In the genomic region with DNA sequence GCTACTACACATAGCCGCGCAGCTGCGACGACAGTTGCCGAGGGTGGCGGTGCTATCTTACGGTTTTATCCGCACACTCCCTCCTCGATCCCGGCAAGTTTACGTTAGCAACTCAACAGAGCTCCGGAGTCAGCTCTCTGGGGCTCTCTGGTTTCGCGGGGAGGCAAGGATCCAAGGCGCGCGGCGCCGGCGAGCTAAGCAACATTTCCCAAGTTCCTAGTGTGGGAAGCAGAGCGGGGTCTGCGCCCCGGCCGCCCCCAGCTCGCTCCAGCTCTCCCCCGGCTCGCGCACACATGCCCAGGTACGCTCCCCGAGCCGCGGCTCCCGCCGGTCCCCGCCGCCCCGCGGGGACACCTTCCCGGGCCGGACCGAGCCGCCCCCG, we compare ENCODE assay signal across 8 mouse cellular contexts. TPM values are rescaled to one million over a fixed set of nuclear protein-coding genes. Genes with fewer than 3 reads are reported as not detected.
A peak's percentile ranks its signal among the peaks of the same experiment; 100 is the strongest.
DNase-seq lines count a peak whose midpoint lies in the region; ATAC-seq lines count a peak whose summit lies in the region.

No protein-coding gene starts in this region.

- peak; percentile 78 for DNase-seq in adrenal gland, postnatal 14 days
- DNase-seq in adrenal gland, postnatal 25 days: no peak
- DNase-seq in thymus, adult 18-20 months: peak; percentile 34 to 36
- DNase-seq in thymus, postnatal 36 days: no peak
- DNase-seq in gastrocnemius, postnatal 14 days: peak; percentile 78

- peak overlapping the region; percentile 98 for H3K27ac ChIP-seq in kidney, embryonic 16.5 days (ENCODE audit: low read length)
- peak overlapping the region; percentile 100 for H3K27ac ChIP-seq in stomach, embryonic 14.5 days (ENCODE audit: low read length)

- peak; percentile 62; the same call in 1 of the 2 replicates for ATAC-seq in kidney, embryonic 16.5 days (ENCODE audit: low FRiP score, low TSS enrichment)
- peak; percentile 13 for ATAC-seq in megakaryocyte progenitor cell, adult 5-6 weeks (replicated peaks; ENCODE audit: poor library complexity)
- peak; percentile 62; the same call in 1 of the 2 replicates for ATAC-seq in stomach, embryonic 14.5 days (ENCODE audit: insufficient number of reproducible peaks, insufficient read depth, low FRiP score, low read depth)

- H3K9ac ChIP-seq in kidney, embryonic 16.5 days (replicated peaks; ENCODE audit: low read length): peak overlapping the region; percentile 90
- H3K9ac ChIP-seq in stomach, embryonic 14.5 days (replicated peaks; ENCODE audit: low read depth, low read length): peak overlapping the region; percentile 83

- no peaks in the 10 kb centered on the region for H3K27me3 ChIP-seq in kidney, embryonic 16.5 days (ENCODE audit: insufficient read depth, low read length)
- no peaks in the 10 kb centered on the region for H3K27me3 ChIP-seq in stomach, embryonic 14.5 days (ENCODE audit: control insufficient read depth, insufficient read depth, low read length)

- peak overlapping the region; percentile 72 for H3K4me2 ChIP-seq in kidney, embryonic 16.5 days (replicated peaks; ENCODE audit: low read depth, low read length)
- H3K4me2 ChIP-seq in stomach, embryonic 14.5 days (replicated peaks; ENCODE audit: low read depth, low read length): peak overlapping the region; percentile 74

- peak overlapping the region; percentile 96 for H3K4me3 ChIP-seq in kidney, embryonic 16.5 days (ENCODE audit: low read length)
- peak overlapping the region; percentile 60 for H3K4me3 ChIP-seq in stomach, embryonic 14.5 days (ENCODE audit: low read depth, low read length)

- under 1% methylated on average over 42 of the region's 43 CpGs for WGBS in kidney, embryonic 16.5 days
- under 1% methylated on average over 43 of the region's 43 CpGs for WGBS in stomach, embryonic 14.5 days

- no peaks in the 10 kb centered on the region for H3K9me3 ChIP-seq in kidney, embryonic 16.5 days (ENCODE audit: low read length)
- no peaks in the 10 kb centered on the region for H3K9me3 ChIP-seq in stomach, embryonic 14.5 days (ENCODE audit: control insufficient read depth, low read depth, low read length)

- peaks cover 43% of the 10 kb centered on the region for H3K4me1 ChIP-seq in kidney, embryonic 16.5 days (ENCODE audit: insufficient read depth, low read length)
- H3K4me1 ChIP-seq in stomach, embryonic 14.5 days (ENCODE audit: control insufficient read depth, insufficient read depth, low read length): peaks cover 27% of the 10 kb centered on the region

- H3K36me3 ChIP-seq in kidney, embryonic 16.5 days (ENCODE audit: insufficient read depth, low read length): peaks cover under 1% of the 10 kb centered on the region; the same call in 1 of the 2 replicates
- H3K36me3 ChIP-seq in stomach, embryonic 14.5 days (ENCODE audit: control insufficient read depth, insufficient read depth, low read length): peaks cover 3% of the 10 kb centered on the region; the same call in 1 of the 2 replicates

- intact Hi-C loops in gastrocnemius, postnatal 14 days (cut with DNase I; ENCODE audit: low total_unique reads): no loop called here

RNA-seq across cellular contexts. Expression of gene Myom1, which starts 0.7 kb away (rescaled TPM):
- 4.3 and 8.1 TPM in 2 replicates for total RNA-seq in adrenal gland, postnatal 14 days (2021)
- 2.9 and 4.6 TPM in 2 replicates for total RNA-seq in adrenal gland, postnatal 25 days (2021)
- 1,000 to 10,000 TPM; 1,017 to 1,171 TPM for total RNA-seq in gastrocnemius, postnatal 14 days (2021)
- 4.5 and 4.7 TPM in 2 replicates for polyA plus RNA-seq in kidney, embryonic 16.5 days (2015; fragmentation: Nextera tagmentation; extraction: Ambion mirVana)
- 0.20 and 0.30 TPM in 2 replicates for total RNA-seq in megakaryocyte progenitor cell, adult 5-6 weeks (2015)
- total RNA-seq in megakaryocyte progenitor cell, adult 5-6 weeks (2017): 0.33 and 0.34 TPM in 2 replicates
- 16.6 and 20.0 TPM in 2 replicates for polyA plus RNA-seq in stomach, embryonic 14.5 days (2014; fragmentation: Nextera tagmentation; extraction: Ambion mirVana)

RNA-seq across cellular contexts. Expression of gene Myl12a, which starts 1.0 kb away (rescaled TPM):
- 311 and 324 TPM in 2 replicates for total RNA-seq in adrenal gland, postnatal 14 days (2021)
- 231 and 295 TPM in 2 replicates for total RNA-seq in adrenal gland, postnatal 25 days (2021)
- total RNA-seq in gastrocnemius, postnatal 14 days (2021): 100 to 1,000 TPM; 490 to 594 TPM
- polyA plus RNA-seq in kidney, embryonic 16.5 days (2015; fragmentation: Nextera tagmentation; extraction: Ambion mirVana): 680 and 696 TPM in 2 replicates
- total RNA-seq in megakaryocyte progenitor cell, adult 5-6 weeks (2015): 307 and 338 TPM in 2 replicates
- total RNA-seq in megakaryocyte progenitor cell, adult 5-6 weeks (2017): 150 and 188 TPM in 2 replicates
- 569 and 588 TPM in 2 replicates for polyA plus RNA-seq in stomach, embryonic 14.5 days (2014; fragmentation: Nextera tagmentation; extraction: Ambion mirVana)

Comparison
In these comparisons a context has a peak if more than half of its experiments do, and no peak if none do; other contexts are left out.
1. DNase-seq: peak in adrenal gland, postnatal 14 days (single experiment), thymus, adult 18-20 months (2 of 2) and gastrocnemius, postnatal 14 days (single experiment); none in adrenal gland, postnatal 25 days (single experiment) and thymus, postnatal 36 days (0 of 2).
2. RNA of gene Myom1, which starts 0.7 kb away (total RNA-seq): 1,017 to 1,171 TPM in gastrocnemius, postnatal 14 days; 2.9 to 4.6 TPM in adrenal gland, postnatal 25 days, 4.3 to 8.1 TPM in adrenal gland, postnatal 14 days and 0.20 to 0.34 TPM in megakaryocyte progenitor cell, adult 5-6 weeks; every median in the first group is over 100 times any median in the second.
3. Peak in every context shown above with its lines, with median percentiles within 50 percentile points of each other: ATAC-seq.